Mouse (Mus musculus) forelimb bud, embryonic 11.5 days (tissue): ENCODE measurements around the gene Aldh3b1.

Source experiments
- DNase-seq: peaks from one replicate; pipeline ENCODE4 v3.0.0-alpha.2; 2012; ENCODE audit warnings: low read depth, low spot score

Aldh3b1 gene

DNA sequence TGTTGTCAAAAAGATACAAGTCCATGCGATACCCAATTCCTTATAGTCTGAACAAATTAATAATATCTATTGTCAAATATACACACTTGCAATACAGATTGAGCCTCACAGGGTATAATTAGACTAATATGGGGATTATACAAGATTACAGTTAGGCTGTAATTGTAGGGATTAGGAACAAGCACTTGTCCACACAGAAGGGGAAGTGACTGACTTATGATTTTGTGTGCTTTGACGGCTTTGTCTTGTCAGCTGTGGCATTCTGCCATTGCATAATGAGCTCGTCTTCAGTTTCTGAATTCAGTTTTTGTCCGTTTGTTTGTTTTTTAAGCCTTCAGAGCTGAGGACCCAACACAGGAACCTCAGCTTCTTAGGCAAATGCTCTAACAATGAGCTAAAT is 47.4 kb downstream of the Aldh3b1 start:
- DNase-seq = no peak

DNA sequence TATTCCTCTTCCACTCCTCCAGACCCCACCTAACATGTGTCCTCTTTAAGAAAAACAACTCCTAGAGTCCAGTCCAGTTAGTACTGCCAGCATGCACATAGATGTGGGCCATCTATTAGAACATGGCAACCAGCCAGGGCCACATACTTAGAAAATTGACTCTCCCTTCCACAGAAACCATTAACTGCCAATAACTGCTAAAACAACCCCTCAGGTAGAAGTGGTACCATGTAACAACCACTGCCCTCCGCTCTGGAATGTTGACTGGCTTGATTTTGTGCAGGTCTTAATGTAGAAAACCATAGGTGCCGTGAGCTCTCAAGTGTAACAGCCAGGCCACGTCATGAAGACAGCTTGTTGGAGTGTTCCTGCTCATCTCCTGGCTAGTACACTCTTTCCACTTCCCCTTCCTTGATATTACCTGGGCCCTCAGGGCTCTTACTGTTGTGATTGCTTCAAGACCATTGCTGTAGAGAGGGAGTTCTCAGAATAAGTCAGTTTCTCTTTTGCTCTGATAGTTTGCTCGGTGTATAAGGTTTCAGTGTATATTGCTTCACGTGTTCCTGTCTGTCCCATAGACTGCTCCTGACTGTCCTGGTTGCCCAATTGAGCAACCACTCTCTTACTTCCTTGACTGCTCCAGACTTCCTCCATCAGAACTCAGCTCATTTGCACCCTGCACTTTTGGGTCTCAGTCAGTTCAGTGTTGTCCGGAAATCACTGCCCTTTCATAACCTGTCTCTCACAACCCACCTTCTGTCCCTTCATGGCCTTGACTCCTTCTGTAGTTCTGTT is 49.4 kb downstream of the Aldh3b1 start:
- no peak for DNase-seq

DNA sequence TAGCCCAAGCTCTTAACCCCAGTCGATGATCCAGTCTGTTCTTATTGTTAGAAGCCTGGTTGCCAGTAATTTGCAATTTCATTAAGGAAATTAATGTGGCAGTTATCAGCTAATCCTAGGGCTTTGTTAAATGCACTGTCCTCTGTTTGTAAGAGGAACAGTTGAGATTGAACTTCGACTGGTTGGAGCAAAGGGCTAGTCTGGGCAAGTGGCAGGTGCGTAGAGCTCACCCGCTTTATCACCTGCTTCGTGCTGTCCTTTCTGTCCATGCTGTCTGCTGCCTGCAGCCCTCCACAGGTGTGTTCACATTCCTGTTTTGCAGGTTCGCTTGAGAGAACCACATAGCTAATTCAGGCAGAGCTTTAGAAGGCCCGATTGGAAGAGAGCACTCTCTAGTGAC is 54.6 kb downstream of the Aldh3b1 start:
- DNase-seq = no peak

DNA sequence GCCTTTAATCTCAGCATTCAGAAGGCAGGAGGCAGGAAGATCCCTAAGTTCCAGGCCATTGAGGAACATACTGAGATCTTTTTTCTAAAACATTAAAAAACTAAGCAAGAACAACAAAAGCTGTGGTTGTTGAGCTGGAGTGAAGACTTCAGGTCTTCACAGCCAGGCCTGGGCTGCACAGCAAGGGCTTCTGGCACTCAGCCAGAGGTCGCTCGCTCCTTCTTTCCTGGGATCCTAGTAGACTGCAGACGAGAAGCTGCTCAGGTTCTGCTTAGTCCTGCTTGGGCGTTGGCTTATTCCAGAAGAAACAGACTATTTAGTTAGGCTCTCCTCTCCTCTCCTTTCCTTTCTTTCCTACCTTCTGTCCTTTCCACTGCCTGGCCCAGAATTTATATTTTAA is 57.2 kb downstream of the Aldh3b1 start:
- DNase-seq = no peak

DNA sequence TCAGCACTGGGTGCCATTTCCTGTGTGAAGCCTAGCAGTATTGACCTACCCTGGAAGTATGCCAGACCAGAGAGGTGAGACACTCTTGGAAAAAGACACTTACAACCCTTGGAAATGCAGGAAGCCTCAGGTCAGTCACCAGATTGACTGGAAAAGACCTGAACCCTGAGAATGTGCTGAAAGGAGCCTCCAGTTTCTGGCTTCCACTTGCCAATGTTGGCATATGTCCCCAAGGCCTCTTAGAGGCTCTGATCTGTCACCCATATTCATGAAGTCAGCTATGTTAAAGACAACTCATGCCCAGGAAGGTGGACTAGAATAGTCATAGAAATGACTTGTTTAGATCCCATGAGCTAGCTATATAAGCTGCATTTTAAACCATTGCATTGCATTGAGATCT is 58.1 kb downstream of the Aldh3b1 start:
- no peak for DNase-seq

DNA sequence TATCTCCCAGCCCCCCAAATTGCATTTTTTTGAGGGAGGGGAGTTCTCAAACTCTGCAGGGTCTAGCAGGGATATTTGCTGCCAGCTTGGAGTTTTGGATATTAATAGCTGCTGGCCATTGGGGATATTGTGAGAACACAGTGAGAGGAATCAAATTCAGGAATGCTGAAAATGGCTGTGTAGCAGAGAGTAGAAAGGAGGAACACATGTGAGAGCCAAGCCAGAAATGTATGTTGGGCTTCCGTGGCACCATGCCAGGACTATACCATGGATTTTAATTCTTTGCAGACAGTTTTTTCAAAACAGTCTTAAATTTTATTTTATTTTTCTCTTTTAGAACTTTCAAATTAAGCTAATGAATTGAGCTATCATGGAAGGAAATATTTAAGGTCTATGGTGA is 61.3 kb downstream of the Aldh3b1 start:
- DNase-seq = no peak

DNA sequence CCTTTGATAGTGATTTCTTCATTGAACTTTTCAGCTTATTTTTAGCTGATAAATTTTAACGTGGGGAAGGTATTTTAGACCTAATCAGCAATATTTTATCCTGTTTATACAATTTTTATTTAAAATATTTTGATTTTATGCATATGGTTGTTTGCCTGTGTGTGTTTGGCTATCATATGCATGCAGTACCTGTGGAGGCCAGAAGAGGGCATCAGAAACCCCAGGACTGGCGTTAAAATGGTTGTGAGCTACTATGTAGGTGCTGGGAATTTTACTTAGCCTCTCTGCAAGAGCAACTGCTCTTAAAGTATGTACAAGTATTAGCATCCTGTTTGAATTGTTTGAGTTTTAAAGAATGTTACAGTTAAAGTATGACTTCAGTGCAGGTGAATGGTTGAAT is 64.6 kb downstream of the Aldh3b1 start:
- no peak for DNase-seq
